Mouse (Mus musculus) lung, postnatal 0 days (tissue): Measurements from ENCODE around the gene Capn7.

Experiments used
- CTCF ChIP-seq: IDR thresholded peaks from 2 replicates; pipeline ENCODE4 v1.5.1; 2016; ENCODE audit warnings: antibody characterized with exemption, mild to moderate bottlenecking
- EP300 ChIP-seq: IDR thresholded peaks from 2 replicates; pipeline ENCODE4 v1.6.1; 2016; ENCODE audit warnings: antibody characterized with exemption, mild to moderate bottlenecking, control low read depth

DNA sequence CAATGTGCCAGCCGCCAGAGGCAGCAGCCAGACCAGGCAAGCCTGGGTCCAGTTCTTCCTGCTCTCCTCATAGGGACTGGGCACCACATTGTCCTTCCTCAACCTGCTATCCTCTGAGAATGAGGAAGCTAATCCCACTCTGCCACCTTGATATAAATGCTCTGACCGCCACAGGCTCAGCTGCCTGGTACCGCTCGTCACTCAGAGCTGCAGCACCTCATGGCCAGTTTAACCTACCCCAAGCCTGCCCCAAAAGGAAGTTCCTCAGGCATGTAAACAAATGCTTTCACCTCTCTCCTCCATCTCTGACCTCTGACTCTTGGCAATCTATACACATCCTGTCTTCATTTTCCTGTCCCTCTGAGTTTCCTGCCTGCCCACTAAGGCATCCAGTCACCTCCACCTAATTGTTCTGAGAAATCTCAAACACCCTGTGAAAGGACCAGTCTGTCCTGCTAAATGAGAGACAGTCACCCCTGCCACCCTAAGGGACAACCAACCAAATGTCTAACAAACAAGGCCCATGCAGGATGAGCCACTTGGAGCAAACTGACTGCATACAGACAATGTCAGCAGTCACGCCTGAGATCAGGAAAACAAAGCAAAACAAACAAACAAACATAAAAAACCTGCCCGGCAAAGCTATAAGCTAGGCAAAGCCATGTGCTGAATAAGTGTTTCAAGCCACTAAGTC, 71.6 kb downstream of the Capn7 start:
- TF ChIP-seq CTCF: no peak
- no peak; the same call in 1 of the 2 replicates for TF ChIP-seq EP300
